Mouse (Mus musculus) erythroblast, embryonic 14.5 days (primary cell): ENCODE data around the gene Btn1a1.

Experiments used
- GATA1 ChIP-seq: IDR thresholded peaks from 2 replicates; pipeline ENCODE4 v1.6.1; 2012; ENCODE audit warnings: low read length, inconsistent platforms, mixed read lengths
- TAL1 ChIP-seq: IDR thresholded peaks from 3 replicates; pipeline ENCODE4 v1.6.1; 2012; ENCODE audit warnings: low read length, inconsistent platforms, mixed read lengths

GRCm38 (mm10) chr13:23435676-23436075 is 30.0 kb downstream of the Btn1a1 start:
- TF ChIP-seq GATA1 (no peak), TAL1 (no peak)
